Mouse (Mus musculus): Measurements from ENCODE around the gene Resf1. TPM values are rescaled to one million over a fixed set of nuclear protein-coding genes. Genes with fewer than 3 reads are reported as not detected.

Gene Resf1
- 89.9 TPM for polyA plus RNA-seq (2014; fragmentation: Illumina TruSeq; extraction: RNeasy Lipid Tissue Mini Kit (QIAGEN cat#74804); ENCODE audit: low replicate concordance)

DNA sequence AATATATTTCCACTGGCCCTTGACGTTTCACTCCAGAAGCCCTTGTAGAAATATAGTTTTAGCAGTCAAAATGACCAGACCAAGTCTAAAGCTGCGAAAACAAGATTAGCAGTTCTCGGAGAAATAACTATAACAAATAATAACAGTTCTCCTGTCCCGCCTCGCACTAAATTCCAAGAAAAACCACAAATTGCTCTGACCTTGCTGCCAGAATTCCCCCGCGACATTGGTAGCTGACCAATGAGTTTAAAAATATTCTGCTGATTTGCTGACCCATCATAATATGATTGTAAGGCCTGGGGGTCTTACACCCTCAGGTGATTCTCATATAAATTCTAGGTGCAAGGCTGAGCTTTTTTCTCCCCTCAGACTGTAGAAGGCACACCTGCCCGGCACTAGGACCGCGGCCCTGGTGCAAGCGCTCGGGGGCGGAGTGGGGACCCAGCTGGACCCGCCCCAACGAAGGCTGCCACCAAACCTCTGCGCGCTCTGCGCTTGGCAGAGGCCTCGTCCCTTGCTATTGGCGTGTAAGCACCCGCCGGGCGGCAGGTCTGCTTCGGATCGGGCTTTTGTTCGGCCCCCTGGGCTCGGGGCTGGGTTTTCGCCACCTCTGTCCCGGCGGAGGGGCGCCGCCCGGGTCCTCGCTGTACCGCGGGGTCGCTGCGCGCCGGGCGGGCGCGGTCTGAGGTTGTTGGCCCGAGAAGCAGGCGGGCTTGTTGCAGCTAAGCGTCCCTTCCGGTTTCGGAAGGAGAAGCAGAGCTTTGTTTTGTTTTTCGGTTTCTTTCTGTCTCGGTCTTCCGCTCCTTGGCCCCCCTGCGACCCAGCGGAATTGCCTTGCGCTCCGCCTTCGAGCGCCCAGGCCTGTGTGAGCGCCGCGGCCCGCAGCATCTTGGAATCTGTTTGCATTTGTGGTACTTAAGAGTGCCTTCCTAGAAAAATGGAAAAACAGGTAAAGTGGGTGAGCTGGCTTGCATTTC is at the start of gene Resf1:
Gene Resf1, plus strand, starts transcription at position 459 of the 977 bp plus-strand sequence.

Other genes starting within 250 kb of the Resf1 start
- gene Dennd5b, start 207.7 kb upstream of the Resf1 start, polyA plus RNA-seq (2014; fragmentation: Illumina TruSeq; extraction: RNeasy Lipid Tissue Mini Kit (QIAGEN cat#74804); ENCODE audit: low replicate concordance) = 52.1 TPM
- not detected for gene Gm10203, start 179.2 kb upstream of the Resf1 start, polyA plus RNA-seq (2014; fragmentation: Illumina TruSeq; extraction: RNeasy Lipid Tissue Mini Kit (QIAGEN cat#74804); ENCODE audit: low replicate concordance)
- 34.4 TPM for gene Etfbkmt, start 169.6 kb upstream of the Resf1 start, polyA plus RNA-seq (2014; fragmentation: Illumina TruSeq; extraction: RNeasy Lipid Tissue Mini Kit (QIAGEN cat#74804); ENCODE audit: low replicate concordance)
- 48.2 TPM for gene Amn1, start 120.7 kb upstream of the Resf1 start, polyA plus RNA-seq (2014; fragmentation: Illumina TruSeq; extraction: RNeasy Lipid Tissue Mini Kit (QIAGEN cat#74804); ENCODE audit: low replicate concordance)
- gene Bicd1, start 99.5 kb downstream of the Resf1 start, polyA plus RNA-seq (2014; fragmentation: Illumina TruSeq; extraction: RNeasy Lipid Tissue Mini Kit (QIAGEN cat#74804); ENCODE audit: low replicate concordance) = 2.8 TPM

All from small intestine, adult 10 weeks (tissue).